Mouse (Mus musculus): ENCODE results near the gene Mrgprh. TPM values are rescaled to one million over a fixed set of nuclear protein-coding genes. Genes with fewer than 3 reads are reported as not detected.

Gene Mrgprh
- polyA plus RNA-seq, 1 experiment from 2014 or later = not detected

GRCm38 (mm10) chr17:12858072-12858471, 17.8 kb upstream of the Mrgprh start:
- H3K9me3 ChIP-seq (ENCODE audit: control insufficient read depth, low read length) = no peaks in the 10 kb centered on the region
- H3K27me3 ChIP-seq (replicated peaks; ENCODE audit: control insufficient read depth, insufficient read depth, low read length) = no peaks in the 10 kb centered on the region
- no peak overlapping the region for H3K4me3 ChIP-seq (ENCODE audit: low read depth, low read length)
- no peaks in the 10 kb centered on the region for H3K4me1 ChIP-seq (replicated peaks; ENCODE audit: control insufficient read depth, insufficient read depth, low read length)
- 39% methylated on average over 4 of the region's 4 CpGs for whole genome bisulfite sequencing
- no peak overlapping the region for H3K27ac ChIP-seq (ENCODE audit: low read depth, low read length)
- H3K36me3 ChIP-seq (ENCODE audit: control insufficient read depth, insufficient read depth, low read length) = no peaks in the 10 kb centered on the region
- DNase-seq (ENCODE audit: low spot score) = no peak
- no peak overlapping the region for H3K4me2 ChIP-seq
- no peak overlapping the region for H3K9ac ChIP-seq (ENCODE audit: low read depth, low read length)
- ATAC-seq (replicated peaks; ENCODE audit: low FRiP score) = no peak

- Histone ChIP-seq H3K4me1 (replicated peaks; ENCODE audit: control insufficient read depth, insufficient read depth, low read length) (no peaks in the 10 kb centered on the region), H3K9me3 (ENCODE audit: control insufficient read depth, low read length) (no peaks in the 10 kb centered on the region), H3K9ac (ENCODE audit: low read depth, low read length) (no peak overlapping the region), H3K27ac (ENCODE audit: low read depth, low read length) (no peak overlapping the region), H3K36me3 (ENCODE audit: control insufficient read depth, insufficient read depth, low read length) (no peaks in the 10 kb centered on the region), H3K27me3 (replicated peaks; ENCODE audit: control insufficient read depth, insufficient read depth, low read length) (no peaks in the 10 kb centered on the region), H3K4me2 (no peak overlapping the region), H3K4me3 (ENCODE audit: low read depth, low read length) (no peak overlapping the region)
- DNase-seq (ENCODE audit: low spot score) (no peak), ATAC-seq (replicated peaks; ENCODE audit: low FRiP score) (no peak)
- WGBS = 69% methylated on average over 8 of the region's 8 CpGs
These were observed 16.8 kb upstream of the Mrgprh start for GRCm38 (mm10) chr17:12859006-12859520.

- Histone ChIP-seq H3K27me3 (replicated peaks; ENCODE audit: control insufficient read depth, insufficient read depth, low read length) (no peaks in the 10 kb centered on the region), H3K4me1 (replicated peaks; ENCODE audit: control insufficient read depth, insufficient read depth, low read length) (no peaks in the 10 kb centered on the region), H3K9ac (ENCODE audit: low read depth, low read length) (no peak overlapping the region), H3K36me3 (ENCODE audit: control insufficient read depth, insufficient read depth, low read length) (no peaks in the 10 kb centered on the region), H3K9me3 (ENCODE audit: control insufficient read depth, low read length) (no peaks in the 10 kb centered on the region), H3K4me2 (no peak overlapping the region), H3K27ac (ENCODE audit: low read depth, low read length) (no peak overlapping the region), H3K4me3 (ENCODE audit: low read depth, low read length) (no peak overlapping the region)
- DNase-seq (ENCODE audit: low spot score) (no peak), ATAC-seq (replicated peaks; ENCODE audit: low FRiP score) (no peak)
These were observed 11.7 kb upstream of the Mrgprh start for GRCm38 (mm10) chr17:12864111-12864510.

GRCm38 (mm10) chr17:12865407-12865806, 10.4 kb upstream of the Mrgprh start:
- H3K9ac ChIP-seq (ENCODE audit: low read depth, low read length) = no peak overlapping the region
- no peaks in the 10 kb centered on the region for H3K36me3 ChIP-seq (ENCODE audit: control insufficient read depth, insufficient read depth, low read length)
- H3K4me3 ChIP-seq (ENCODE audit: low read depth, low read length) = no peak overlapping the region
- no peak overlapping the region for H3K4me2 ChIP-seq
- no peaks in the 10 kb centered on the region; the same call in none of the 2 replicates for H3K27me3 ChIP-seq (replicated peaks; ENCODE audit: control insufficient read depth, insufficient read depth, low read length)
- H3K9me3 ChIP-seq (ENCODE audit: control insufficient read depth, low read length) = no peaks in the 10 kb centered on the region
- no peaks in the 10 kb centered on the region for H3K4me1 ChIP-seq (replicated peaks; ENCODE audit: control insufficient read depth, insufficient read depth, low read length)
- no peak for DNase-seq (ENCODE audit: low spot score)
- H3K27ac ChIP-seq (ENCODE audit: low read depth, low read length) = no peak overlapping the region
- no peak for ATAC-seq (replicated peaks; ENCODE audit: low FRiP score)
- 56% methylated on average over 3 of the region's 3 CpGs for WGBS

GRCm38 (mm10) chr17:12866853-12867252, 9.0 kb upstream of the Mrgprh start:
- DNase-seq (ENCODE audit: low spot score) (no peak), ATAC-seq (replicated peaks; ENCODE audit: low FRiP score) (no peak)
- H3K36me3 ChIP-seq (ENCODE audit: control insufficient read depth, insufficient read depth, low read length) = no peaks in the 10 kb centered on the region
- H3K27ac ChIP-seq (ENCODE audit: low read depth, low read length) = no peak overlapping the region
- H3K27me3 ChIP-seq (replicated peaks; ENCODE audit: control insufficient read depth, insufficient read depth, low read length) = peaks cover 9% of the 10 kb centered on the region
- H3K4me1 ChIP-seq (replicated peaks; ENCODE audit: control insufficient read depth, insufficient read depth, low read length) = no peaks in the 10 kb centered on the region
- H3K9me3 ChIP-seq (ENCODE audit: control insufficient read depth, low read length) = no peaks in the 10 kb centered on the region
- H3K4me2 ChIP-seq = no peak overlapping the region
- no peak overlapping the region for H3K9ac ChIP-seq (ENCODE audit: low read depth, low read length)
- H3K4me3 ChIP-seq (ENCODE audit: low read depth, low read length) = no peak overlapping the region
- 75% methylated on average over 10 of the region's 10 CpGs for WGBS

GRCm38 (mm10) chr17:12868043-12868442, 7.8 kb upstream of the Mrgprh start, which contains the start of gene Mas1:
Mas1 (minus strand) TSS chr17:12868143.
- Histone ChIP-seq H3K27ac (ENCODE audit: low read depth, low read length) (no peak within 1 kb of the TSS), H3K4me3 (ENCODE audit: low read depth, low read length) (no peak within 1 kb of the TSS), H3K4me2 (no peak within 1 kb of the TSS), H3K9me3 (ENCODE audit: control insufficient read depth, low read length) (no peaks in the 10 kb centered on the region), H3K27me3 (replicated peaks; ENCODE audit: control insufficient read depth, insufficient read depth, low read length) (peaks cover 16% of the 10 kb centered on the region), H3K36me3 (ENCODE audit: control insufficient read depth, insufficient read depth, low read length) (no peaks in the 10 kb centered on the region), H3K4me1 (replicated peaks; ENCODE audit: control insufficient read depth, insufficient read depth, low read length) (no peaks in the 10 kb centered on the region), H3K9ac (ENCODE audit: low read depth, low read length) (no peak within 1 kb of the TSS)
- DNase-seq (ENCODE audit: low spot score) = no peak
- no peak for ATAC-seq (replicated peaks; ENCODE audit: low FRiP score)
- WGBS = 48% methylated on average over 2 of the region's 2 CpGs

- WGBS = 19% methylated on average over 4 of the region's 4 CpGs
- Histone ChIP-seq H3K4me2 (no peak overlapping the region), H3K9ac (ENCODE audit: low read depth, low read length) (no peak overlapping the region), H3K4me3 (ENCODE audit: low read depth, low read length) (no peak overlapping the region), H3K36me3 (ENCODE audit: control insufficient read depth, insufficient read depth, low read length) (no peaks in the 10 kb centered on the region), H3K9me3 (ENCODE audit: control insufficient read depth, low read length) (no peaks in the 10 kb centered on the region), H3K27ac (ENCODE audit: low read depth, low read length) (no peak overlapping the region), H3K4me1 (replicated peaks; ENCODE audit: control insufficient read depth, insufficient read depth, low read length) (no peaks in the 10 kb centered on the region), H3K27me3 (replicated peaks; ENCODE audit: control insufficient read depth, insufficient read depth, low read length) (peaks cover 19% of the 10 kb centered on the region)
- no peak for ATAC-seq (replicated peaks; ENCODE audit: low FRiP score)
- no peak for DNase-seq (ENCODE audit: low spot score)
These were observed 7.2 kb upstream of the Mrgprh start for GRCm38 (mm10) chr17:12868640-12869039.

DNA sequence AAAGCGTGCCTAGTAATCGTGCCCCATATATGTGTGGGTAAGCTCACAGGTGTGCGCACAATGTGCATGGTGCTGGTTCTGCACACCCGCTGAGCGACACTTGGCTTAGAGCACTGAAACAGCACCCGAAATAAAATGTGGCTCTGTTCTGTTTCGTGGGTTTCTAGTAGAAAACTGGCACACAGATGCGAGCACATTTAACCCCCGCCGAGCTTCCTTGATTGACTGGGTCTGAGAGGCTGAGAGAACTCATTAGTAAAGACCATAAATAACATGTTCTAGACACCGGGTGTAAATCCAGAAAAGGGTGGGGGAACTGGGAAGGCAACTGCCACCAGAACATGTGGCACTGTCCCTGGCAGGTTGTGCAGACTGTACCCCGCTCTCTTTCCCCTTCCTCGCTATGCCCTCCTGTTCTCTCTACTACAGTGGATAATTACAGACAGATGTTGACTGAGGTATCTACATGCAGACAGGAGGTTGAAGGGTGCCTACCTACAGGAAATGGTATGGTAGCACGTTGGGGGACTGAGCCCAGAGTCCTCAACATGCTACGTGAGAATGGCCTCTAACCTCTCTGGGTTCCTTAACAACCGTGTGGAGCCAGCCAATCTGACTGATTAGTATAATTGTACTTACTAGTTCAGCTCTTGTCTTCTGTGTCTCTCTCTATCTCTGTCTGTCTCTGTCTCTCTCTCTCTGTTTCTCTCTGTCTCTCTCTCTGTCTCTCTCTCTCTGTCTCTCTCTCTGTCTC, 3.4 kb upstream of the Mrgprh start:
- DNase-seq (ENCODE audit: low spot score) = no peak

GRCm38 (mm10) chr17:12880178-12880577, 4.3 kb downstream of the Mrgprh start:
- no peaks in the 10 kb centered on the region for H3K36me3 ChIP-seq (ENCODE audit: control insufficient read depth, insufficient read depth, low read length)
- H3K4me2 ChIP-seq = peak overlapping the region; percentile 50
- no peaks in the 10 kb centered on the region for H3K4me1 ChIP-seq (replicated peaks; ENCODE audit: control insufficient read depth, insufficient read depth, low read length)
- no peak overlapping the region for H3K9ac ChIP-seq (ENCODE audit: low read depth, low read length)
- peak; percentile 65 for ATAC-seq (replicated peaks; ENCODE audit: low FRiP score)
- H3K27ac ChIP-seq (ENCODE audit: low read depth, low read length) = no peak overlapping the region
- H3K27me3 ChIP-seq (replicated peaks; ENCODE audit: control insufficient read depth, insufficient read depth, low read length) = no peaks in the 10 kb centered on the region; the same call in 1 of the 2 replicates
- DNase-seq (ENCODE audit: low spot score) = peak; percentile 71
- WGBS = 2% methylated on average over 14 of the region's 14 CpGs
- no peaks in the 10 kb centered on the region for H3K9me3 ChIP-seq (ENCODE audit: control insufficient read depth, low read length)
- peak overlapping the region; percentile 11; the same call in 1 of the 2 replicates for H3K4me3 ChIP-seq (ENCODE audit: low read depth, low read length)

More for the DNA sequence above, 3.4 kb upstream of the Mrgprh start:
- no peaks in the 10 kb centered on the region for H3K36me3 ChIP-seq (ENCODE audit: control insufficient read depth, insufficient read depth, low read length)
- ATAC-seq (replicated peaks; ENCODE audit: low FRiP score) = no peak
- WGBS = 64% methylated on average over 16 of the region's 16 CpGs
- no peaks in the 10 kb centered on the region for H3K9me3 ChIP-seq (ENCODE audit: control insufficient read depth, low read length)
- no peak overlapping the region for H3K27ac ChIP-seq (ENCODE audit: low read depth, low read length)
- no peak overlapping the region for H3K9ac ChIP-seq (ENCODE audit: low read depth, low read length)
- peaks cover 19% of the 10 kb centered on the region for H3K27me3 ChIP-seq (replicated peaks; ENCODE audit: control insufficient read depth, insufficient read depth, low read length)
- no peaks in the 10 kb centered on the region for H3K4me1 ChIP-seq (replicated peaks; ENCODE audit: control insufficient read depth, insufficient read depth, low read length)
- no peak overlapping the region for H3K4me3 ChIP-seq (ENCODE audit: low read depth, low read length)
- no peak overlapping the region for H3K4me2 ChIP-seq
